Mouse (Mus musculus): ENCODE results near the gene Mustn1.

GRCm38 (mm10) chr14:30877827-30878226, 1.2 kb upstream of the Mustn1 start:
- TF ChIP-seq POLR2A (IDR thresholded peaks at IDR 0.05; ENCODE audit: low read depth, low read length), result no peak
- TF ChIP-seq CTCF (conservative IDR thresholded peaks at IDR 0.05; ENCODE audit: insufficient read depth, insufficient read length, low read depth, low read length), result no peak

All from kidney, adult 2 months (tissue).